Mouse (Mus musculus): ENCODE data around the gene Dstn.

Gene Dstn

DNA sequence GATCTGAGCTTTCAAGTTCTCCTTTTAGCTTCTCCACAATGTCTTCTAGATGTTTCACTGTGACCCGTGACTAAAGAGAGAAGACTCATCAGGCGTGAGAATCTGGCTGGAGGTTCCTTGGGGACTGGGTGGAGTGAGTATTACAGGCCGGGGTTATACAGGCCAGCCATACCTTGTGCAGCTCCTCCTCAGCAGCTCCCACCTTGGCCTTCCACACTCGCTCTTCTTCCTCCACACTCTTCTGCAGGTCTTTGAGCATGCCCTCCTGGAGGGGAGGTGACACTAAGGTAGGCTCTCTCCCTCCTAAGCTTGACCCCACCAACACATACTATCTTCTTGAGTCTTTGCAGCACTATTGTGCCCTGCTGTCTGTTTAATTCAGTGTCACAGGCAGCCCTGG lies 38.8 kb downstream of the Dstn start:
- no peak for DNase-seq (ENCODE audit: low read depth, low spot score)

DNA sequence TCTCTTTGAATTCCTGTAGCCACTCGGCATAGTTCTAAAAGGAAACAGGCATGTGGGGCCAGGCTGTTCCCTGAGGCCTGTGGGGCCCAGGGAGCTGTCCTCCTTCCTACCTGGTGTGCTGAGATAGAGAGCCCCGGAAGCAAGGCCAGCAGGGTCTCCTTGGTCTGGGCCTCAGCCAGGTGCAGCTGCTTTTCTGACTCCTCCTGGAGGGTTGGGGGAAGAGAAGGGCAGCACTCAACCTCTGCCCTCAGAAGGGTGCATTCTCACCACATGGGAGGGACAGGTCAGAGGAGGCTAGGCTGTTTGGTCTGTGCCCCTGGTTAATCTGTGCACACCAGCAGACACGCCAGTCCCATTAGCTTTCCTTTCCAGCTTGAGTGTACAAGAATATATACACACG lies 39.9 kb downstream of the Dstn start:
- no peak for DNase-seq (ENCODE audit: low read depth, low spot score)

DNA sequence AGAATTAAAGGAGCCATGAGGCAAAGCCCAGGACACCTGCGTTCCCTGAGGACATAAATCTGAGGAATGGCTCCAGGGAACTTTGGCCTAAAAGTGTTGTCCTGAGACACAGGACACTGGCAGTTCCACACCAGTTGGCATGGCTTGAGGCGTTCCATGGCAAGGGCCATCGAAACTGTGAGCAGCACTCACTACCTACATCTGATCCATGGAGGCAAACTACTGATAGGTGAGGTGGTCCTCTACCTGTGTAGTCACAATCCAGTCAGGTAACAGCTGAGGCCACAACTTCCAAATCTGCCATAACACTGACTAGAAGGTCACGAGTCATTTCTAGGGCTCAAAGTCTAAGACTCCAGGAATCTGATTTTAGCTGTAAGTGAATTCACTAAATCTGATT lies 40.6 kb downstream of the Dstn start:
- DNase-seq (ENCODE audit: low read depth, low spot score): no peak

DNA sequence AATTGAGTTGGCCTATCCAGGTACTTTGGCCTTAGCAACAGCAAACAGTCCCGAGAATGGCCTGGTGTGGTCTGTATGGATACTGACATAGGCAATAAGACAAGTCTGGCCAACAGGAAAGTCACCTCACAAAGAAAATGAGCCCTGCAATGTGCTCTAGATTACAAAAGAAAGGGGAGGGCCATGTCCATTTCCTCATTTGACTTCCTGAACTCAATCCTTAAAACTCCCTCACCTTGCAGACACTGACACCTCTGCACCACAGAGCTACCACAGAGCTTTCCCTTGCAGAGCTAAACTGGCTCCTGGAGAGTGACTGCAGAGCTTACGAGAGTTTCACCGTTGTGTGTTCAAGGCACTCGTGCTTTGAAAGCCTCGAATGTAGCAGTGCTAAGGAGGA lies 47.1 kb downstream of the Dstn start:
- DNase-seq (ENCODE audit: low read depth, low spot score): no peak

DNA sequence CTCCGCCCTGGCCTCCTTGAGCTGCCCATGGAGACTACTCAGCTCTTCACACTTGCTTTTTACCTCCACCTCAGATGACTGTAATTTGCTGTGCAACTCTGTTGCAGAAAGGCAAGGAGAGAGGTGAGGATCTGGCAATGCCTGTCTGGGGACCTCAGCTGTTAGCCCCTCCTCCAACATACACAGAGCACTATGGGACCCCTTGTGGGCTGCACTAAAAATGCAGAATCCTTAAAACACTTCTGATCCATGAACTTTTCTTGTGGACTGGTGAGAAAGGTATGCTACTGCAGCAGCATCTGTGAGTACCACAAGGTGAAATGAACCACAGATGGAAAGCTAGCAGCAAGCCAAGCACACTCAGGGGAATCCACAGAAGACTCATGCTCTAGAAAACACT lies 48.2 kb downstream of the Dstn start:
- peak; percentile 23 for DNase-seq (ENCODE audit: low read depth, low spot score)

DNA sequence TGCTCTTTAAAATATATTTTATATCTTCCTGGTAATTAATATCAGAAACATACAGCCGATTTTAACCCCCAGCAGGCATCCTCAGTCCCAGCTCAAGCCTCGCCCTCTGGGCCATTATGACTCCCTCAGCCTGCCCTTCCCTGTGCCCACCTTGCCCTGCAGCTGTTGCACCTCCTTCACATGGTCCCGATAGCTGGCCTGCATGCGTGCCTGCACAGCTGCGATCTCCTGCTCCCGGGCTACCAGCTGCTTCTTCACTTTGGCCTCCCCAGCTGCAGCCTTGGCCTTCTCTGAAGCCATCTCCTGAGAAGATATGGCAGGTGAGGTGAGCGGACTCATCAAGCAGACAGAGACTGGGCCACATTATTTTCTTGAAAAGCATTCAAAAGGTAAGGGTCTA lies 54.1 kb downstream of the Dstn start:
- DNase-seq (ENCODE audit: low read depth, low spot score): no peak

DNA sequence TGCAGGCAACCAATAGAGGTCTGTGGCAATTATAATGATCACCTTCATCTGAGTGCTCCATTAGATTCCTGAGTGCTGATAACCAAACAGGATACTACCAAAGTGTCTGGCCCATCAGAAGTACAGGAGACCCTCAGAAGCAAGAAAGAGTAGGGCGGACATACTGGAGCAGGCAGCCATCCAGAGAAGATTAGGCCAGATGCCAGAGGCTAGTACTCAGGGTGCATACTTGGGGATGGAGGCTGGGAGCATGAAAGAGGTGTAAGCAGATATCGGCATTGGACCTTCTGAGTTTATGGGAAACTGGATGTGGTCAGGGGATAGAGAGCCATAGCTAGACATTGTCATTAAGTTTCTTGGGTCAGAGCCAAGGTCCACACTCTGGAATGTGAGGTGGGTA lies 55.7 kb downstream of the Dstn start:
- DNase-seq (ENCODE audit: low read depth, low spot score): no peak

DNA sequence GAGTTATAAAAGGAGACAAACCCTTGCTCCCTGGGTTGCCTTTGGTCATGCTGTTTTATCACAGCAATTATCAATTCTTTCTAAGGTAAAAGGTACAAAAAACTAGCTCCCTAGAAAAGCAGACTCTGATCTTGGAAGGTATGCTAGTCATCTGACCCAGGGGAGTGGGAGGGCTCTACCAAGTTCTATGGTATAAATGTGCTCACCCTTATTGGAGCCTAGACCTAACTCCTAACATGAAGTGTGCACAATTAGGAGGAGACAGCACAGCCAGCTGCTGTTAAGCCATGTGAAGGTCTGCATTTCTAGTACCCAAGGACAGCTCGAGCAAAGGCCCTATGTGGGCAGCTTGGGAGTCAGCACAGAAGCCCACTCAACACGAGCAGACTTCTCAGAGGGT lies 56.8 kb downstream of the Dstn start:
- DNase-seq (ENCODE audit: low read depth, low spot score): no peak

DNA sequence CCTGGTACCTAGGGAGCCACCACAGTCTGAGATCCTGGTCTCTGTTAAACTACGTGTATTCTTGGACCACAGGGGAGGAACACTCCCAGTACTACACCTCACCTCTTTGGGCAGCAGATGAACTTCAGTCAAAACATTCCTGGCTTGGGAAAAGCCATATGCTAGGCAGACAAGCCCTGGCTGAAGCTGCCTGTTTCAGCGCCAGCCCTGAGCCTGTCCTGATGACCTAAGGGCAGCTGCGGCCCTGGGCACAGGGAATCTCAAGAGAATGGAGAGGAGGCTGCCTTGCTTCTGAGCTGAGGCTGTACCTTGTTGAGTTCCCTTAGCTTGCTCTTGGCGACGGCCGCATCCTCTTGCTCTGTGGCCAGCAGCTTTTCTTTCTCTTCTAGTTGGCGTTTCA lies 58.0 kb downstream of the Dstn start:
- peak; percentile 87 for DNase-seq (ENCODE audit: low read depth, low spot score)

DNA sequence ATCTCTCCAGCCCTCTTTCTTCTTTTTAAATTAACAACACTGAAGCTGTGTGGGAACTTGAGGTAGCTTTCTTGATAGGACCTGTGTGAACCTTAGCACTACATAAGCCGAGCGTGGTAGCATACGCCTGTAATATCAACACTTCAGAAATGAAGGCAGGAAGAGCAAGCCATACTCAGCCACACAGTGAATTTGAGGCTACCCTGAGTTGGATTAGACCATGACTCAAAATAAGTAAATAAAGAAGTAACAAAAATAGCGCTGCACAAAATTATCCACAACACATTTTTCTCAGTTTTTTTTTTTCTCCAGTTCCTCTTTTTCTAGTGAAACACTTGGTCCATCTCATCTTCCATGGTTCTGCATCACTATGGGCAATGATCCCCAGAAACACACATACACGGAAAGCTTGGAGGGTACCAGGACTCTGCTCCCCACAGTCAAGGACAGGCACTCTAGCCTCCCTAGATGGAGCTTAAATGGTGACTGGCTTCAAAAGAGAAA lies 60.1 kb downstream of the Dstn start:
- DNase-seq (ENCODE audit: low read depth, low spot score): no peak

DNA sequence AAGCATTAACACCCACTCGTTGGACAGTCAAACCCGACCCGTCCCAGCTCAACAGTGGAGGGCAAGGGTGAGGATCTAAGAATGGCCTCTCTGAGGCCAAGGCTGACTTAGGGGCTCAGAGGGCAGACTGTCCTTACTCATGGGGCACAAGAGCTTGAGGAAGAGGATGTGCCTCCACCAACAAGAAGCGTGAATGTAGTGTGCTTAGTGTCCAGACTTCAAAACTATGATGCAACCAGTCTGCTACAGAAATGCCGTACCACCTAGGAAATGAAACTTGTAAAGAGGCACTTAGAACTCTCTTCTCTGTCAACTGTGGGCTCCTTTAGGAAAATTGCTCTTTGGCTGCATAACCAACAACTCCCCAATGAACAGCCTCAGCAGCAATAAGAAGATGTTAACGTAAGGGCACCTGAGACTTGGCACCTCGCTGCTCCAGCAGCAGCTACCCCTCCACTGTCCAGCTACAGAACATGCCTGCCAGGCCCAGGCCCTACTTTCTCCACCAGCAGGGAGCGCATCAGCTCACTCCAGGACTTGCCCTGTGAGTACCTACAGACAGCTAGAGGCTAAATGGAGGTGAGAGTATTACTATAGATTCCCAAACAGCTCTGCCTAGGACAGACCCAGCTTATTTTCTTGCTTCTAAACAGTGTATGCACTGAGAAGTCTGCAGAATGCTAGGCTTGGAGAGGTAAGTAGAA lies 63.5 kb downstream of the Dstn start:
- DNase-seq (ENCODE audit: low read depth, low spot score): peak; percentile 28

DNA sequence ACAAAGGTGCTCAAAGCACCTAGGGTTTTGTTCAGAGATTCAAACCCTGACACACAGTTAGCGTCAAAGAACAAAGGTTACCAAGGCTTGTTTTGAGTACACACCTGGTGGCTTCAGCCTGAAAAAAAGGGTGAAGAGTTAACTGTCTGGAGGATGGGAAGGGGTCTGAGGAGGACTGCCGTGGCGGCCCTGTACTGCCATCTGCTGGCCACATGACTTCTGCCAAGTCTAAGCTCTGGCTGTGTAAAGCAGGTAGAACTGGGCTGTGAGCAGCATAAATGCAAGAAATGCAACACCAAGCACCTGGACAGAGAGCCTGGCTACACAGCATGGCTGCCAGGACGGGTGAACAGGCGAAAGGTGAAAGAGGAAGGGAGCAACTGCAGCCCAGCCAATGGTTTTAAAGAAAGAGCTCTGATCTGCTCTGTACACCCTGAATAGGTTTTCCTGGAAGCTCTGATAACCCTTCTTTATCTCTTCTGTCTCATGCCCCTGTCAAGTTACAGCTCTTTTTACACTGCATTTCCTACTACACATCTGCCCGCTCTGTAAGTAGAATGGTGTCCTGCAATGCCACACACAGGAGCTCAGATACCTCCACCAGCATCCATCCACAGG lies 65.8 kb downstream of the Dstn start:
- DNase-seq (ENCODE audit: low read depth, low spot score): peak; percentile 77

DNA sequence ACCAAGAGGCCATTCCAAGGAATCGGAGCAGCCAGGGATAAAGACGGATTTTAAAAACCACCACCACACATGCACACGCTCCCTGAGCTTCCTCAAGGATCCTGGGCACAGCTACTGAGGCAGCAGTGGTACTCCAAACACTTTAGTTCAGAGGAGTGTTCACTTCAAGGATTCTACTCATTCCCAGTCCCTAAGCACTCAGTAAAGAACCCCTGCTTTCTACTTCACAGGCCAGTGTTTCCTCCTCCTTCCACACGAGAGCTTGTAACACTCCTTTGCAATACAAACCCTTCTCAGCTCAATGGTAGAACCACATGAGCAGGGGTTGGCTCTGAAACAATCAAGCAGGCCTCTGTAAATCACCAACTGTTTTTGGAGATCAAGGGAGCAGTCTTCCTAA lies 67.0 kb downstream of the Dstn start:
- no peak for DNase-seq (ENCODE audit: low read depth, low spot score)

DNA sequence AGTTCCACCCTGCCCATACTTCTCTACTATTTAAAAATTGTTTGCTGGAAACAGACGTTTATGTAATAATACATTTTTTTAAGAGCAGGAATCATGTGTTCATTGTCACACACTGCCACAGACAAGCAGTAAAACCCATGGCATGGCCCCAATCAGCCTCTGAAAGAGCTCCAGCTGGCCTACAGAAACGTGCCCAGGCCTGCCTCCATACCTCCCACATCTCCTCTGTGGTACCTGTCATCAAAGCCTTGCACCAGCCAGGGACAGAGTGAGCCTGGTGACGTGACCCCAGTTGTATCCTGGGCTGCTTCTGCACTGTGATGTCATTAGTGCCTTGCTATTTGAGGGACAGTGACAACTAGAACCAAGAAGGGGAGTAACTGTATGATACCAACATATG lies 67.8 kb downstream of the Dstn start:
- DNase-seq (ENCODE audit: low read depth, low spot score): peak; percentile 61

DNA sequence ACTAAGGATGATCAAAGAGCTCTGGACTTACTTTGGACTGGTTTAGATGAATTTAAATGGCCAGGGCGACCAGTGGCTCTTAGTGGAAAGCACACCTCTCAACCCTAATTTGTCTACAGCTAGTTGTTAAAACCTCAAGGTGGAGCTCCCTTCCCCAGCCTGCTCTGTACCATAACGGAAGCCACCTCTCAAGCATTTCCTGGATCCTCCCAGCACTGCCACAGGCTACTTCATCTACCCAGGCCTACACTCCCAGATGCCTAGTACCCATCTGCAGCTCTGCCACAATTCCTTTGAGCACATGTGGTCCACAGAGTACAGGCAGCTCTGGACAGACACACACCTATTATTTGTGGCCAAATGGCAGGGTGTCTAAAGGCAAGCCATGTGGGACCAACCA lies 68.4 kb downstream of the Dstn start:
- no peak for DNase-seq (ENCODE audit: low read depth, low spot score)

DNA sequence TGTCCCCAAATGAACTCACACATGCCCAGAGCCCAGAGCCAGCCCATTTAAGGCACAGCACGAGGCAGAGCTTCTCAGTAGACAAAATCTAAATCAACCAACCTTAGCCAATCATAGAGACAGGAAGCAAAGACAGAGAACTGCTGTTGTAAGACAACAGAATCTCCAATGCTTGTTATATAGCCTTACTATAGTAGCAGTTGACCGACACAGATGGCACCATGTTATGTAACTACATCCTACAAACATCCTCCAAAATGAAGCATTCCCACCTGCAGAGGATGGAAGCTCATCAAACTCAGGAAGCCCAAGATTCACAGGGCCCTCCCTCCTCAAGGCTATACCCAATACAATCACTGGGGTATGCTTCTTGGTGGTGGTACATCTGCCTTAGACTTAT lies 72.4 kb downstream of the Dstn start:
- peak; percentile 56 for DNase-seq (ENCODE audit: low read depth, low spot score)

DNA sequence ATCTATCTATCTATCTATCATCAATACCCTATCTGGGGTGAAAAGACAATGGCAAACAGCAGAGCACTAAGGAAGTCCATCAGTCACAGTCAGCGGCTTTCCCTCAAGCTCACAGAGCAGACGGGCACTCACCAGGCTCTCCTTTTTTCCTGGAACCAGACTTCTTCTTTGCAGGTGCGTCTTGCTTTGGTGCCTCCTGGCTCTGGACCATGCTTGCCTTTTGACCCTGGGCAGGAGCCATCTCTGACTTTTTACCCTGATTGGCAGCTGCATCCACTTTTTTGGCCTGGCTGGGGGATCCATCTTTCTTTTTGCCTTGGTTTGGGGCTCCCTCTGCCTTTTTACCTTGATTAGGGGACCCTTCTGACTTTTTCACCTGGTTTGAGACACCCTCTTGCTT lies 72.9 kb downstream of the Dstn start:
- no peak for DNase-seq (ENCODE audit: low read depth, low spot score)

DNA sequence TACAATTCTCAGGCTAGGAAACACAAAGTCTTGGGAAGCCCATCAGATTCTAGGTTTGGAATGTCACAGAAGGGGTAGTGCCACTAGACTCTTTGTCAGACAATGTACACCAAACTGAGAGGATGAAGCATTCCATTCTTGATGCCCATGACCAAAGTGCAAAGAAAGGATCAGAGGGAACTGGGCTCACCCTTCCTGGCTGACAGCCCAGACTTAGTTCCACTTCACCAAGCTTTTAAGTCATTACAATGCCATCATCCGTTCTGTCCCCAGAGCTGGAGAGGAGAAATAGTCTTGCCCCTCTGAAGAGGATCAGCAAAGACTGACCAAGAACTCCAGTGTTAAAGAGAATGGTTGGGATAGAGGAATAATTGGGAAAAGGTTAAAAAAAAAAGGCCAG lies 75.9 kb downstream of the Dstn start:
- peak; percentile 61 for DNase-seq (ENCODE audit: low read depth, low spot score)

DNA sequence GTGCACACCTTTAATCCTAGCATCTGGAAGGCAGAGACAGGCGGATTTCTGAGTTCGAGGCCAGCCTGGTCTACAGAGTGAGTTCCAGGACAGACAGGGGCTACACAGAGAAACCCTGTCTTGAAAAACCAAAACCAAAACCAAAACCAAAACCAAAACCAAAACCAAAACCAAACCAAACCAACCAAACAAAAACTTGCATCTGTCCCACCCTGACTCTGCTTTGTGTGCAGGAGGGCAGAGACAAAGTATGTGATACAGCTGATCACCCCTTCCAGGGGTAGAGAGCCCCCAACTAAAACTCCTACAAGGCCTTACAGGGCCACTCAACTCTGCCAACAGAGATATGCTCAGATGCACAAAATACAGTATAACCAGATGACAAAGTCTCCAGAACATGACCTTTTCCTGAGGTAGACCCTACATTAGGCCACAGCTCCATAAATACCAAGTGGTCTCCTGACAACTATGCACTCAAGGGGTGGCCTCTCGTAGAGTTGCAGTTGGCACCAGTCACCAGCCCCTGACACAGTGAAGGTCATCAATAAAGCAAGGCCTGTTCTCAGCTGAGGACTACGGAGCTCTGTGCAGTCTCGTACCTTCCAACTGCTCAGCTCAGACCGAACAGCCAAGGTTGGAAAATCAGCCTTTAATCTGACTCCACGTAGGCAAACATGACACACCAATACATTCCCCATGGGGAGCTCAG lies 77.0 kb downstream of the Dstn start:
- DNase-seq (ENCODE audit: low read depth, low spot score): no peak

Measured in brain, adult 2 months (tissue).